Mouse (Mus musculus) left cerebral cortex, postnatal 4 days (tissue): ENCODE measurements at regions not wholly inside any gene's neighbourhood (a gene's known extent, or its start where the extent isn't known, plus 50 kb on each side); places are given as distances from the start of the nearest gene placed in this dataset.

Experiments used
- DNase-seq: peaks from one replicate; pipeline ENCODE4 v3.0.0-alpha.2; 2022
- intact Hi-C: fragments of 180-260 bp; cut with DNase I; formaldehyde crosslinking; loops from one replicate; pipeline ENCODE4 v1.15.1; 2025

DNA sequence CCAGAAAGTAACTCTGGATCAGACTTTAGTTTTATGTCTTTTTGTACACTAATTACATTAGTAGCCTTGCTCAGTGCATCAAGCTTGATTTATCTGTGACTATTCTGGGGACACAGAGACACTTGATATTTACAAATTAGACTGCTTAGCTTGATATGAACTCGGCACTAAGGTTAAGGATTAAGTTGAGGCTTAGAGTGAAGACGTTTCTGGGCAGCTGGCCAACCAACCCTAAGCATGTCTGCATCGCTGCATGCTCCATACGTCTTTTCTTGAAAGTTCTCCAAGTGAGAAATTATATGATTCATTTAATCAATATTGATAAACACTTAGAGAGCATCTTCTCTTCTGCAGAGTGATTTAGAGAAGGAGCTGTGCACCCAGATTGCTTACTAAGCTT lies 352.6 kb upstream of the Slitrk1 start:
- peak; percentile 9 for DNase-seq
- intact Hi-C loops: no loop called here

DNA sequence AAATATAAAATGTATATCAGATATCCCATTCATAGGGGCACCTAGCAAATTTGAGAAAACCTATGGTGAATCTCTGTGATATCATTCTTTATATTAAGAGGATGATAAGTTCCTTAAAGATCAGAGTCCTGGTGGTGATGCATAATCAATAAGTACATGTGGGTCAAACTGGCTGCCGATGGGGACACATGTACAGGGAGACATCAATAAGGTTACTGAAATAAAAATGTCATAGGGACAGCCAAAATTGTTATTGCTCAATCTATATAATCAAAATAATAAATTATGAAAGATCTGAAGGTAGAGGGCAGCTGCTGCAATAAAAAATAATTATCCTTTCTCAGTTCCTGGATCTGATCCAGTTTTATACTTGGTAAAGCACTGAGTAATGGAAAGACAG lies 348.0 kb upstream of the Slitrk1 start:
- DNase-seq: no peak
- intact Hi-C loops: no loop called here

DNA sequence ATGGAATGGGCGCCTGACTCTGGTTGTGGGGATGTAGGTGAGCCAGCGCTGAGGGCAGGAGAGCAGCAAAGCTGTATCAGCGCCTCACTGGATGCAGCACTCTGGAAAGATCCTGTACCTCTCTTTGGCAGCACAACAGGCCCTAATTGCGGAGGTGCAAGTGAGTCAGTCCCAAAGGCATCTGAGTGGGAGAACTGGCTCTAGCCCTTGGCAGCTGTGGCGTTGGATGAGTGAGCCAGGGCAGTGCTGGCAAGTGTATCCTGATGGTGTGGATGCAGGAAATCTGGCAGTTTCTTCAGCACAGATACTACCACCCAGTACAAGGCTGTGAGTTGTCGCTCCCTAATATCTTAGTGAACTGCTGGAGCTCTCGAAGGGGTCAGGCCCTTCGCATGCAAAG lies 300.9 kb upstream of the Slitrk1 start:
- DNase-seq: peak; percentile 1
- intact Hi-C loops: no loop called here

DNA sequence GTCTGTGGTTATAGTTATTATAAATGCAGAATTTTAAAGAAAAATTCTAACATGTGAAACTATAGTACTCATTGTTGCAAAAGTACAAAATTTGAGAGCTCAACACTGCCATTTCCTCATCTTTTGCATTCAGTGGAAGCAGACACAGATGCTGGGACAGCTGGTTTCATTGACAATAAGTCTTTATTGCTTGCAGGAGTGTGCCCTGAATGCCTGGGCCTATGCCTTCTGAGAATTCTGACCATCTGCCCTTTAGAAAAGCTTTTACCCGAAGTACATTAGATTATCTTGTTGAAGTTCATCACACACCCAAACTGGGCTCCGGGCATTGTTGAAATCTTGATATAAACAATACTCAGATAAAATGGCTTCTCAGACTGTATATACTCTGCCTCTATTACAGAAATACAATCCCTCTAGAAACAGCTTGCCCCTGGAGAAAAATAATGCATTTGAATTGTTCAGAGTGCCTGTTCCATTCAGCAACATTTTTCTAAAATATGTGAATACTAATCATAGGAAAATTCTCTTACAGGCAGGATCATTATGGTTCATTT lies 266.1 kb upstream of the Slitrk1 start:
- intact Hi-C loops: no loop called here
- no peak for DNase-seq

DNA sequence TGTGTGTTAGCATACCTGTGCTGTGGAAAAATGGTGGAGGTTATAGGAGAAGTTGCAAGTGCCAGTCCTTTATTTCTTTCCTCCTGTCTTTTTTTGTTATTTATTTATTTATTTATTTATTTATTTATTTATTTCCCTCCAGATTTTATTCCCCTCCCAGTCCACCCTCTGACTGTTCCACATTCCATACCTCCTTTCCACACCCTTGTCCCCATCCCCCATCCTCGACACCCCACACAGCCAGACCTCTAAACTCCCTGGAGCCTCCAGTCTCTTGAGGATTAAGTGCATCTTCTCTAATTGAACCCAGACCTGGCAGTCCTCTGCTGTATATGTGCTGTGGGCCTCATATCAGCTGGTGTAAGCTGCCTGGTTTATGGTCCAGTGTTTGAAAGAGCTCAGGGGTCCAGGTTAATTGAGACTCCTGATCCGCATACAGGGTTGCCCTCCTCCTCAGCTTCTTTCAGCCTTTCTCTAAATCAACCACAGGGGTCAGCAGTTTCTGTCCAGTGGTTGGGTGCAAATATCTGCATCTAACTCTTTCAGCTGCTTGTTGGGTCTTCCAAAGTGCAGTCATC lies 262.7 kb upstream of the Slitrk1 start:
- intact Hi-C loops: no loop called here
- DNase-seq: no peak

DNA sequence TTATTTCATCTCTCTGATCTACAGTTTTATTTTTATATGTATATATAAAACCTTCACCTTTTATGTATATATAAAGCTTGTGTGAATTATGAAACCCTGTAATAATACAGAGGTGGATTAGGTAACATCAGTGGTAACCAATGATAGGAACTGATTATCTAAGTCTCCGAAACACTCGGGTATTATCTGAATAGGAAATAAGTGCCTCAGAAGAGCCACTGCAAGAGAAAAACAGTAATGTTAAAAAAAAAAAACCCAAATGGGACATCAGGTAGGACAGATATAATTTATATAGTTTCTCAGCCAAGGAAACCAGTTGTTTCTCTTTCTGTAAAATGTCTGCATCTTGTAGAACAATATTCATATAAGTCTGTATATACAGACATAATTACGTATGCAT lies 261.9 kb upstream of the Slitrk1 start:
- intact Hi-C loops: no loop called here
- DNase-seq: no peak
